Mouse (Mus musculus) frontal cortex, postnatal 14 days (tissue): ENCODE results near the gene Slc25a45.

Experiments
- DNase-seq, 2 experiments: peaks; one replicate each; pipeline ENCODE4 v3.0.0; 2022; ENCODE audit warnings: low spot score in 2 of 2

The Slc25a45 gene

DNA sequence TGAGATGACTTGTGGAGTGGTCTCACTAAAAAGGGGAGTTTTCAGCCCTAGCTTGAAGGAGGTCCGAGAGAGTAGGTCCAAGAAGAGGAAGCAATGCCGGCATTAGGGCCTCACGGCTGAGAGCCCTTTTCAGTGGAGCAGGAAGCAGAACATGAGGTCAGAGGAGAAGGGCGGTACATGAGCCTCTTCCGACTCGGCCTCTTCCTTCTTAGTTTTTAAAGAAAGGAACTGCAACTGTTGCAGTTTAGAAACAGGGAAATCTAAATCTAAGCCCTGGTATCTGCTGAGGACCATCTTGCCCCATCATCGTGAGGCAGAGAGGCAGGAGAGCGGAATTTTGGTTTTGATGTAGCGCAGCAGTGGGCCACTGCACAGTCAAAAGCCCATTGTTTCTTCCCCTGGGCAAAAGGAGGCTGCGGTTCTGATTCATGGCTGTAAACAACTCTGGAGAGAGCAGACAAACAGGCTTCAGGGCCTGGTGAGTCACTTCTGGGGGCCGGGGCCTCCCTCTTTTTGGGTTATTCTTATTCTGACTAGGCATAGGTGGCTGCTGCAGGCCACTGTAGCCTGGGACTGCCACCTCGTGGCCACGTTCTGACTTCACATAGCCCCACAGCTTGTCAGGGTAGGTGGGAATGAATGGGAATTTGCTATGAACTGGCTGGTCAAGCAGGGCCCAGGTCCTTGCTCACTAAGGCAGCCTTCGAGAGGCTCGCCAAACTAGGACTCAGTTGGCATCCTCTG, at the start of gene Slc25a45:
Gene Slc25a45 (plus strand): TSS at position 191 of the 744 bp plus-strand sequence.
- peak; percentile 54 to 58 for DNase-seq

GRCm38 (mm10) chr19:5828155-5828554, 49.5 kb upstream of the Slc25a45 start:
- no peak for DNase-seq

DNA sequence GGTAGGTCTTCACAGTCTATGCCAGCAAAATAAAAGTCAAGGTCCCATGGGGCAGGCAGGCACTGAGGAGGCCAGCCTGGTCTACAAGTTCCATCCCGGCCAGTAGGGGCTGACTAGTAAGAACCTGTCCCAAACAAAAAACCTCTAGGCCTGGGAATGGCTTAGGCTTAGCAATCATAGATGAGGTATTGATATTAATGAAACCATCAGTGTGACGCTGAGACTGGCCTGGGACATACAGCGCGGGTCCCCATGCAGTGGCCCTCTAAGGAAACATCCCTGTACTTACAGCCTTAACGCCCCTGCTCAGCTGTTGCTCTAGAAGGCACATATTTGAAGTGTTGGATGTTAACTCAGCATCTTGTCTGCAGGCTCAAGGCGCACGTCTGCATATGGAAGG, 48.7 kb upstream of the Slc25a45 start:
- no peak for DNase-seq

- DNase-seq, result no peak
Measured at GRCm38 (mm10) chr19:5829958-5830615, 47.5 kb upstream of the Slc25a45 start.

- DNase-seq, result no peak
Measured at GRCm38 (mm10) chr19:5830776-5831175, 46.8 kb upstream of the Slc25a45 start.

DNA sequence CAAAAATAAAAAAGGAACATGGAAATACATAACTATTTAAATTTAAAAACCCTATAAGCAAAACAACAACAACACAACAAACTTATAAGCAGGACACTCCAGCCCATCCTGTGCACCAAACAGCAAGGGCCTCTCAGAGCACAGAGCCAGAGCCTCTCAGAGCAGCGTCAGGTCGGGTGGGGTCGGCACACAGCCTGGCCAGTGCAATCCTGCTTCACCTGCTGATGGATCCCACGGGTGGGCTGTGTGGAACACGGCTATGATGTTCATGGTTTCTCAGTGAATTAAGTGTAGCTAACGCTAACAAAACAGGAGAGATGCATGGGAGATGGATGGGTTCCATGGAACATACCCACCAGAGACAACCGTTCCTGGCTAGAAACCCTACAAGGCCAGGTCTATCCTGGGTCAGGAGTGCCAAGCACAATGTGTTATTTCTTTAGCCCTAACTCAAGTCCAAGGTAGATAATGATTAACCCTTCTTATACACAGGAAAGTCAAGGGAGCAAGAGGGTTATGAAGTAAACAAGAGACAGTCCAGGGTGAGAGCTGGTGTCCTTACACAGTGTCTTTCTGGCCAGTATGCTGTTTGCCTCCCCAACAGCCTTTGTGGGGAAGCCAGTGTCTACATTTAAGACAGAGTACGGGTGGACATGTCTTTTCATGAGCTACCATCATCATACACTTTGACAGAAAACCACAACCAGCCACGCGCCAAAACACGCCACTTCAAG, 46.2 kb upstream of the Slc25a45 start:
- DNase-seq, result no peak

GRCm38 (mm10) chr19:5831958-5832320, 45.7 kb upstream of the Slc25a45 start:
- no peak for DNase-seq

DNA sequence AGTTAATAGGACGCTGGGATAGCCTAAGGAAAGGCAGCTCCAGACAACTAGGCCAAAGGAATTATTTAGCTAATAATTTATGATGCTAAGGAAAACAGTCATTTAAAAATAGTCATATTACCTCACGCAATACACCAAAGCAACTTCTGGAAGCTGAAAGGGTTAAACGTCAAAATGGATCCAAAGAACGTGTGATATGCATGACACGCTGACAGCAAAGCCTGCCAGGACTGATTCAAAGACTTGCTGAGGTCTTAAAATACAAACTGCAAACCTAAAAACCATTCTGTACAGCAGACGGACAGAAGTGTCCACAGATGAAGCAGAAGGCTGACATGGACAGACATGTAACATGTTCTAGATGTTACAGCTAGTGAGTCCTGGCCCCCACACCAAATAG, 45.3 kb upstream of the Slc25a45 start:
- DNase-seq, result no peak

DNA sequence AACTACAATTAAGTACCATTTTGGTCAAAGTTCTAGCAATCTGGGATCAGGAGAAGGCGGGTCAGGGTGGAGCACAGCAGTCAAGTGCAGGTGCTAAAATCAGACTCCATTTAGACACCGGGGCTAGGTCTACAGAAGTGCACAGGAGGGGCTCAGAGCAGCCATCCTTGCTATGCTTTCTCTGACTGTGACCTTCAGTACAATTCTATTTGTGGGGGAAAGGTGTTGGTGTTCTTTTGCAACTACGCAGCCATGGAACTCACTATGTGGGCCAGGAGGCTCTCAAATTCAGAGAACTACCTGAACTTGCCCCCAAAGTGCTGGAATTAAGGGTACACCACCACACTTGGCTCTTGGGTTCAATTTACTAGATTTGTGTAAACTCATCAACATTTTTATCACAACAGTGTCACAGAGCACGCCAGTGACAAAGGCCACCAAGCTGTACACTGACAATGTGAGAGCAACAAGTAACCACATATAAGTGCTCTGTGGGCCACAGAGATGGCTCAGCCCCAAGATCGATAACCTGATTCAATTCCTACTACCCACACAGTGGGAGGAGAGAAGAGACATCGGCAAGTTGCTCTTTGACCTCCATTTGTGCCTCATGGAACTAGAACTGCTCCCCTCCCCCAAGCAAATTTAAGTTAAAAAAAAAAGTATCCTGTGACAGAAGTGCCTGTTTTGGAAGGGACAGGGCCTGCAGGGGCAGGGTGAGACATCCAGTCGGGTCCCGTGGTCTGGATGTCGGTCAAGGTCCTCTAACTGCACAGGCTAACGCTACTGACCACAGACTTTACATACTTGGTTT, 44.1 kb upstream of the Slc25a45 start:
- no peak for DNase-seq

DNA sequence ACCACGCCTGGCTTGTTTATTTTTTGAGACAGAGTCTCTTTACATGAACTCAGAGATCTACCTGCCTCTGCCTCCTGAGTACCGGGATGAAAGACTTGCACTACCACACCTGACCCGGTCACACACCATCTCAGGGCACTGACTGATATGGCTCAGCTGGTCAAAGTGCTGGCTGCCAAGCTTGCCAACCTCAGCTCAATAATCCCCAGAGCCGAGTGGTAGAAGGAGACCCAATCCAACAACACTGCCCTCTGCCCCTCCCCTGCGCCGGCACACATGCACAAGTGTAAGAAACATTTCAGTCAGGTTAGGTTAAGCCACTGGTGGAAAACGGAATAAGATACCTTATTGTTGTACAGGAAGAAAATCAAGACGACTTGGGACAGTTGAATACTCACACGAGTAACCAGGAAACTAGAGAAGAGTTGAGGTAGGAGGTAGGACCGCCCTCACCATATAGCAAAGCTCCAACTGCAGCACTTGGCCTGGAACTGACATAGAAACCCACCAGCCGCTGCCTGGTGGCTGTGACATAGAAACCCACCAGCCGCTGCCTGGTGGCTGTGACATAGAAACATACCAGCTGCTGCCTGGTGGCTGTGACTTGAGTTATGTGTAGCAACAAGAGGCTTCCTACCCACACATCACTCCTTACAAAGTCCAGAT, 43.2 kb upstream of the Slc25a45 start:
- DNase-seq, result no peak

GRCm38 (mm10) chr19:5835054-5835921, 42.3 kb upstream of the Slc25a45 start:
- DNase-seq, result no peak

DNA sequence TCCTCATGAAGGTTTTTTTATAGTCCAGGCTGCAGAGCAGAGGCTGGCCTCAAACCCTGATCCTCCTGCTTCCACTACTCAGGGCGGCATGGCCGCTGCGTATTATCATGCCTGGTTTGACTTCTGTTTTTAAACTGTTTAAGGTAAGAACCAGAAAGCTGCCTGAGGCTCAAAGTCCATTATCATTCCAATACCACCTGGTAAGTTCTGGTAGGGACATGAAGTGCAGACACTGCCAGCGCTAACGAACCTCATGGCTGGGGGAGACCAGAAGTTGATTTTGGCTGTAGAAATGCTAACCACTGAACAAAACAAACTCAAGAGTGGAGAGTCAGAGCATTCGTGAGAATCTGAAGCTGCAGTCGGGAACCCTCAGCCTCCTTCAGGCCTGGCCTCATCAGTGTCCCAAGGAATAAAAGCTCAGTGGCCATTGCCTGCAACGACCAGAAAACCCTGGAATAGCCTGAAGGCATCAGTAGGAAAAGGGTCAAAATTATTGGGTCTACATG, 41.6 kb upstream of the Slc25a45 start:
- DNase-seq, result no peak

- DNase-seq, result no peak
Measured at GRCm38 (mm10) chr19:5836941-5837572, 40.6 kb upstream of the Slc25a45 start.

GRCm38 (mm10) chr19:5837606-5838005, 40.0 kb upstream of the Slc25a45 start:
- no peak for DNase-seq

- no peak for DNase-seq
Measured at GRCm38 (mm10) chr19:5838136-5838891, 39.3 kb upstream of the Slc25a45 start.

GRCm38 (mm10) chr19:5838892-5839165, 38.8 kb upstream of the Slc25a45 start:
- DNase-seq, result no peak

DNA sequence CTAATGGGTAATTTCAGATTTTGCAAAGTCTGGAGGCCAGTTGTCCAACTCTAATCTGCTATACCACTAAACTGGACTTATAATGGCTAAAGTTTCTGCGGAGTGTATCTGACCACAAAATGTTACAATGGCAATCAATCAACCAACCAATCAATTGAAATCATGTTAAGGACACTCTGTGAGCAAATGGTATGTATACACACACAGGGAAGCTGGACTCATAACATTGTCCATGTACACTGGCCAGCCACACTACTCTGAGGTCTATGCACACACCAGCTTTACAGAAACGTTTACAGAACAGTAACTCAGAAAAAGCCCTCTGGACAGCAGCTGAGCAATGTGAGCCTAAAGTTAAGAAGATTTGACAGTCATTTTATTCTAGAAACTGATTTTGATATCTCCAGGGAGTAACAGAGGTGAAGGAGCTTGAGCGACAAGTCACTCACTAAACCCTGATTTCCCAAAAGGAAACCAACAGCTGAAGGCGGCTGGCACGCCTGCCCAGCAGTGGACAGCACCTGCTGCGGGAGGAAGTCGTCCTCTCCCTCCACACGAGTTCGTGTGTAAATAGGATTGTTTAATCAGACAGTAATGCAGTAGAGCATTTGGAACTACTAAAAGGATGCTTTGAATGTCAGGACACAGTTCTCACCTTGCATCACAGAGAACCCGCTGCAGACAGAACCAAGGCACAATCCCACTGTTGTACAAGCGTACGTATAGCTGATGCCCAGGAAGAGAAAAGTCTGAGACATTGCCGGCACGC, 38.1 kb upstream of the Slc25a45 start:
- DNase-seq, result no peak

- no peak for DNase-seq
Measured at GRCm38 (mm10) chr19:5840086-5840889, 37.3 kb upstream of the Slc25a45 start.
